Mouse (Mus musculus) hindbrain, embryonic 13.5 days (tissue): Measurements from ENCODE around the gene Acyp1. TPM values are rescaled to one million over a fixed set of nuclear protein-coding genes. Genes with fewer than 3 reads are reported as not detected.

Experiments used
- ATAC-seq: fragments of 200-750 bp; cut with Nextera tagmentation; 2 replicates; pipeline ENCODE4 v1.8.0; 2017; ENCODE audit warnings: moderate TSS enrichment; ENCODE audit not compliant: low FRiP score
- H3K27ac ChIP-seq: fragments of 300-500 bp; sonication (generic); 2 replicates; pipeline ENCODE4 v1.5.1; 2015; ENCODE audit warnings: inconsistent platforms, mild to moderate bottlenecking, moderate library complexity
- H3K27me3 ChIP-seq: fragments of 300-500 bp; sonication (generic); 2 replicates; pipeline ENCODE4 v1.6.1; 2015; ENCODE audit warnings: mild to moderate bottlenecking, inconsistent platforms
- H3K36me3 ChIP-seq: fragments of 300-500 bp; sonication (generic); 2 replicates; pipeline ENCODE4 v1.6.1; 2015; ENCODE audit warnings: mild to moderate bottlenecking, inconsistent platforms
- H3K4me1 ChIP-seq: fragments of 300-500 bp; sonication (generic); replicated peaks from 2 replicates; pipeline ENCODE4 v1.6.1; 2015; ENCODE audit warnings: inconsistent platforms
- H3K4me2 ChIP-seq: fragments of 300-500 bp; sonication (generic); 2 replicates; pipeline ENCODE4 v1.6.1; 2015; ENCODE audit warnings: inconsistent platforms, mild to moderate bottlenecking, moderate library complexity
- H3K4me3 ChIP-seq: fragments of 300-500 bp; sonication (generic); 2 replicates; pipeline ENCODE4 v1.5.1; 2015; ENCODE audit warnings: mild to moderate bottlenecking, inconsistent platforms
- H3K9ac ChIP-seq: fragments of 300-500 bp; sonication (generic); 2 replicates; pipeline ENCODE4 v1.6.1; 2015; ENCODE audit warnings: mild to moderate bottlenecking, inconsistent platforms
- H3K9me3 ChIP-seq: fragments of 300-500 bp; sonication (generic); 2 replicates; pipeline ENCODE4 v1.6.1; 2016; ENCODE audit warnings: inconsistent platforms
- WGBS: fragments of 180-500 bp; shearing (Covaris S2); methylation state at CpG from one replicate; pipeline ENCODE4 v1.1.7; 2015; 5-methylcytosine and 5-hydroxymethylcytosine counted together
- polyA plus RNA-seq: library from polyadenylated mRNA; unstranded; fragments of >200 nt; fragmentation: Nextera tagmentation; extraction: Ambion mirVana; gene quantifications from 2 replicates; pipeline ENCODE4 v1.2.1, GENCODE M21; 2015

Acyp1 gene
- polyA plus RNA-seq, 1 experiment from 2014 or later = 72.4 TPM

DNA sequence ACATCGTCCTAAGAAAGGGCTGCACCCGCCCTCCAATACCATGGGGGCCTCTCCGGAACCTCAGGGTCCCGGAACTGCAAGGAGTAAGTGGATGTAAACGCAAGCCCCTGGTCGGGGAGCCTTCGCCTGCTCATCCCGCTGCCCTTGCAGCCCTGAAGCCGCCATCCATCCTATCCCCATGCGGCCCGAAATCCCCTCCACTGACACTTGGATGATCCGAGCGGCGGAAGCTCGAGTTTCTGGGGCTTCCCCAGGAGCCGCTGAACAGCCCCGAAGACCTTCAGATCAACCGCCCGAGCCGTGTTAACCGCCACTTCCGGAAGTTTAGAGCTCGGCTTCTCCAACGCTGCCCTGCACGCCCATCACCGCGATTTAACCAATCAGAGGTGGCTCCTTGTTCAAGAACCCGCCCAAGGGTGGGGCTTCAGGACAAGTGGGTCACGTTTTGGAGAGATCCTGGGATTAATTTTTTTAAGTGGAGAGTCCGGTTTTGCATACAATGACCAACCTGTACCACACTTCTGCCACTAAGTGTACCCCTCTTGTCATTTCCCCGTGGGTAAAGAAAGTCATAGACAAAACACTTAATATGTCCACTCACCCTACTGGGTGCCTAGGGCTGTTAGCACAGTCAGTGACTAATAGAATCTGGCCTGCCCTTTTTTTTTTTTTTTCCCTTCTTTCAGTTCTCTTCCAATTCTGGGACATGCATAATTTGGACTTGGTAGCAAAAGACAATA lies 8.0 kb downstream of the Acyp1 start:
- peaks cover 6% of the 10 kb centered on the region for H3K4me1 ChIP-seq
- WGBS = under 1% methylated on average over 31 of the region's 31 CpGs
- peaks cover 8% of the 10 kb centered on the region for H3K36me3 ChIP-seq
- ATAC-seq = peak; percentile 98
- H3K27me3 ChIP-seq = no peaks in the 10 kb centered on the region
- H3K9me3 ChIP-seq = no peaks in the 10 kb centered on the region
- peak overlapping the region; percentile 72 for H3K4me3 ChIP-seq
- H3K9ac ChIP-seq = peak overlapping the region; percentile 90
- peak overlapping the region; percentile 86 for H3K27ac ChIP-seq
- peak overlapping the region; percentile 78 for H3K4me2 ChIP-seq

DNA sequence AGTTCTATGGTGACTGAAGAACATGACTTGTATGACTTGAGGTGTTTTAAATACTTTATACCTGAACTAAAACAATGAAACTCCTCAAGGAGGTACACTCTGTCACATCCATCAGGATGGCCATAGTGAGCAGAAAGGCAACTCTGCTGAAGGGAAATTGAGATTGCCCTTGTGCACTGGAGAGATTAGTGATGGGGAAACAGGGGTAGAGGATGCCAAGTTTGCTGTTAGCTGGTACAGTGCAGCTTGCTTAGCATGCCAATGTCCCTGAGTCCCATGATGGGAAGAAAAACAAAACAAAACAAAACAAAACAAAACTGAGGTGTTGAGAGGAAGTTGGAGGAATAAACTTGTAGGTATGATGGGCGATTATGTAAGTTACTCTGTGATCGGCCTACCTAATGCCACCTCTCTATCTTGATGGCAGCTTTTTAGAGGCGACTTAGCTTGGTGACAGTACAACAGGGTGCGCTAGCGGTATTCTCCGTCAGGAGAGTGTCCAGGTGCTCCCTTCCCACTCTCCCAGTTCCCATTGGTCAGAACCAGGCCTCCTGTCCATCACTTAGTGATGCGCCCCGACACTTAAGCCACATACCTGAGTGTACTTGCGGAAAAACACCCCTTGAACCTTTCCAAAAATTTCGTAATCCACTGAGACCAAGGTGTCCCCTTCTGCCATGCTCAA lies 8.7 kb downstream of the Acyp1 start:
- peak; percentile 27; the same call in 1 of the 2 replicates for ATAC-seq
- Histone ChIP-seq H3K4me3 (peak overlapping the region; percentile 72), H3K27ac (peak overlapping the region; percentile 86), H3K4me1 (peaks cover 6% of the 10 kb centered on the region), H3K9me3 (no peaks in the 10 kb centered on the region), H3K27me3 (no peaks in the 10 kb centered on the region), H3K9ac (peak overlapping the region; percentile 90), H3K4me2 (peak overlapping the region; percentile 78), H3K36me3 (peaks cover 15% of the 10 kb centered on the region)
- 4% methylated on average over 10 of the region's 10 CpGs for WGBS

DNA sequence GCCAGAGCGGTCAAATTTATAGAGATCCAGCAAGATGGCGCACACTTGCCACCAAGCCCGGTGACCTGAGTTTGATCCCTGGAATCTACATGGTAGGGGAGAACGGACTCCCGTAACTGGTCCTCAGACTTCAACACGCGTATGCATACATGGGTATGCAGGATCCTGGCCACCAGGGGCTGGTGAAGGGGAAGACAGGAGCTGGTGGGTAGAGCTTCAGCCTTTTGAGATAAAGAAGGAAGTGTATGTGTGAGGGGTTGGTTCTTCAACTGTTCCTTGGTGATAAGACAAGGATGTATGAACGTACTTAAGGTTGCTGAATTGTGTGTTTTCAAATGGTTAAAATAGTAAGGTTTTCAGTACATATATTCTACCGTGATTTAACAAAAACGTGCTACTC lies 9.3 kb downstream of the Acyp1 start:
- H3K4me1 ChIP-seq = peaks cover 6% of the 10 kb centered on the region
- ATAC-seq = no peak

DNA sequence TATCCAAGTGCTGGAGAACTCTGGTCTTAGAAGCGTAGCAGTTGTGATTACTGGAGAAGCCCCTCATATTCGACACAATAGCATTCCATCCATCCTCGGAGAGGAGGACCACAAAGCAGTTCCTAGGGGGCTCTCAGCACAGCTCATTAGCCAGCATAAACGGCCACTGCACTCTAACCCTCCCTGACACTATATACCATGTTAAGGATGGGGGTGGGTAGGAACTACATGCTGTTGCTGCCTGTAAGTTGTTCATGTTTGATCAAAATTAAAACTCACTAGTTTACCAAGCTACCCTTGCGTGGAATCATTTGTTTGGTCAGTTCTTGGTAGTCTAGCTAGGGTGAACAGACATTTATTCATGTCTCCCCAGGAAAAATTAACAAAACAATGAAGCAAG lies 12.0 kb downstream of the Acyp1 start:
- H3K9me3 ChIP-seq = no peaks in the 10 kb centered on the region
- H3K4me1 ChIP-seq = peaks cover 6% of the 10 kb centered on the region
- H3K27me3 ChIP-seq = no peaks in the 10 kb centered on the region
- no peak overlapping the region for H3K27ac ChIP-seq
- WGBS = 69% methylated on average over 5 of the region's 5 CpGs
- H3K9ac ChIP-seq = no peak overlapping the region
- H3K4me3 ChIP-seq = no peak overlapping the region
- ATAC-seq = no peak
- H3K4me2 ChIP-seq = no peak overlapping the region
- H3K36me3 ChIP-seq = peaks cover 16% of the 10 kb centered on the region

More for the DNA sequence above, 9.3 kb downstream of the Acyp1 start:
- H3K9me3 ChIP-seq = no peaks in the 10 kb centered on the region
- H3K9ac ChIP-seq = no peak overlapping the region
- 97% methylated on average over 10 of the region's 10 CpGs for WGBS
- H3K27ac ChIP-seq = no peak overlapping the region
- H3K27me3 ChIP-seq = no peaks in the 10 kb centered on the region
- peaks cover 16% of the 10 kb centered on the region for H3K36me3 ChIP-seq
- no peak overlapping the region for H3K4me3 ChIP-seq
- H3K4me2 ChIP-seq = no peak overlapping the region

DNA sequence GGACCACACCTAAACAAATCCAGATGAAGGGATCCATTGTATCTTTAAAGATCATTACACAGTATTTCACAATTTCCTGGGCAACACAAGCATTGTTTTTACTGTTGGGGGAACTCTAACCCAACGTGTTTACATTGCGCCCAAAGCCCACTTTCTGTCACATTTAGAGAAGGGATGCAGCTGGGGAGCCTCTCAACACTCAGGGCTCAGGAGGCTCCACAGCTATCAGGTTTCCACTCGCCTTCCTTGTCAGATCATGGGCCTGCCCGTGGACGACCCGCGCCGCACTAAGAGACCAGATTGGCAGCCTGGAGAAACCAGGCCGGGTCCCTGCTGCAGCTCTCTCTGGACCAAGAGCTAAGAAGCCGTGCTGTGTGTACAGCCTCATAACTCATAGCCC lies 14.7 kb downstream of the Acyp1 start:
- Histone ChIP-seq H3K4me2 (no peak overlapping the region), H3K4me3 (no peak overlapping the region), H3K27me3 (no peaks in the 10 kb centered on the region), H3K4me1 (peaks cover 2% of the 10 kb centered on the region; the same call in 1 of the 2 replicates), H3K36me3 (peaks cover 18% of the 10 kb centered on the region), H3K9me3 (no peaks in the 10 kb centered on the region), H3K27ac (no peak overlapping the region), H3K9ac (no peak overlapping the region)
- 86% methylated on average over 10 of the region's 10 CpGs for WGBS
- ATAC-seq = no peak

DNA sequence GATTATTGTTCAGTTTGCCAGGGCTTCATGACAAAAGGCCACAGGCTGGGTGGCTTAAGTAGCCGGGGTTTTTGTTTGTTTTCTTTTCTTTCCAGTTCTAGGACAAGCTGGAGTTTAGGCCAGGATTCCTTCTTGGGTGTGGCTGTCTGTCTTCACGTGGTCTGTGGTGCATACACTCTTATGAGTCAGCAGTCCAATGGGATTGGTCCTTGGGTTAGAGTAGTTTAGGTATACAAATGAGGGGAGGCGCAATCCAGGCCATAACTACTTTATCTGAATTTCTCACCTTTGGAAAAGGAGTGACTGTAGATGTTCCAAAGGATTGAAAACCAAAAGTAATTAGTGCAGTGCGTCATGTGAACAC lies 16.4 kb downstream of the Acyp1 start:
- Histone ChIP-seq H3K9ac (no peak overlapping the region), H3K36me3 (peaks cover 22% of the 10 kb centered on the region), H3K9me3 (no peaks in the 10 kb centered on the region), H3K4me3 (no peak overlapping the region), H3K4me1 (peaks cover 2% of the 10 kb centered on the region; the same call in 1 of the 2 replicates), H3K27ac (no peak overlapping the region), H3K27me3 (no peaks in the 10 kb centered on the region), H3K4me2 (no peak overlapping the region)
- no peak for ATAC-seq
- WGBS = 79% methylated on average over 4 of the region's 4 CpGs

DNA sequence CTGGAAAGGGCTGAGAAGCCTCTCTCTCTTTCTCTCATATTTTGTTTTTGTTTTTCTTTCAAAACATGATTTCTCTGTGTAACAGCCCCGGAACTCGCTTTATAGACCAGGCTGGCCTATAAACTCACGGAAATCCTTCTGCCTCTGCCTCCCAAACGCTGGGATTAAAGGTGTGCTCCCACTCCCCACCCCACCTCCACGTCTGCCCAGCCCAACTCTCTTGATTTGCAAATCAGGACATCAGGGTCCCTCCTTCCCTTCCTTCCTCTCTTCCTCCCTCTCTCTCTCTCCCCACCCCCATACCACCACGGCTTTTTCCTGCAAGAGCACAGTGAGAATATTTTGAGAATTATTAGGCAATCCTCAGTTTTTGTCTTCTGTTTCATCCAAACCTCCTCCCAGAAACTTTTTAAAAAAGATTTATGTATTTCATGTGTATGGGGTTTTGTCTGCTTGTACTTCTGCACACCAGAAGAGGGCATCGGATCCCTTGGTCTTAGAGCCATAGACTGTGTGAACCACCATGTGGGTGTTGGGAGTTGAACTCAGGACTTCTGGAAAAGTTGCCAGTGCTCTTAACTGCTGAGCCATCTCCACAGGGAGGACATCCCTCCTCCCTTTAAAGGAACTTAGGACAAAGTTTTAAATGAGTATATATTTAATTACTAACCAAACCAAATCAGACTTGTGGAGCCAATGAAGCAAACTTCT lies 17.0 kb downstream of the Acyp1 start:
- Histone ChIP-seq H3K27ac (no peak overlapping the region), H3K4me3 (no peak overlapping the region), H3K9me3 (no peaks in the 10 kb centered on the region), H3K4me1 (peaks cover 2% of the 10 kb centered on the region; the same call in 1 of the 2 replicates), H3K36me3 (peaks cover 24% of the 10 kb centered on the region), H3K9ac (no peak overlapping the region), H3K27me3 (no peaks in the 10 kb centered on the region), H3K4me2 (peak overlapping the region; percentile 55; the same call in 1 of the 2 replicates)
- no peak for ATAC-seq
- 76% methylated on average over 7 of the region's 7 CpGs for WGBS

DNA sequence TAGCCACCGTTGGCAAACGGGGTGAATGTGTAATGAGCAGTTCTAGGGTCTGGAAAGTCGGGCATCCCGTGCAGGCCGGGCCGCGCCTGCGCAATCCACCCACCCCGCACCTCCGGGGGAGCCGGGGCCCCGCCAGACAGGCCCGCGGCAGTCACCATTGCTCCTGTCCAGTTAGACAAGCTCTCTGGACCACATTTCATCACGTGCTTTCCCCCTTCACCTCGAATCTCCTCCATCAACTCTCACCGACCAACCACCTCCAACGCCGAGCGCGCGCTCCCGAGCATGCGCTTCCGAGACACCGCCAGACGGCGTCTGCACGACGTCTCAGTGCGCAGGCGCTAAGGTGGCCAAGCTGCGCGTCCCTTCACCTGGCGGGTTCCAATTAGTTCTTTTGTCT lies 17.9 kb downstream of the Acyp1 start, which contains the start of gene Mlh3:
Mlh3 (minus strand) TSS at position 281 of the 400 bp plus-strand sequence.
- no peaks in the 10 kb centered on the region for H3K27me3 ChIP-seq
- under 1% methylated on average over 35 of the region's 35 CpGs for WGBS
- peak within 1 kb of the TSS; percentile 52 for H3K4me3 ChIP-seq
- peak within 1 kb of the TSS; percentile 55 for H3K4me2 ChIP-seq
- H3K9me3 ChIP-seq = no peaks in the 10 kb centered on the region
- H3K9ac ChIP-seq = peak within 1 kb of the TSS; percentile 77
- H3K4me1 ChIP-seq = peaks cover 2% of the 10 kb centered on the region; the same call in 1 of the 2 replicates
- ATAC-seq = peak; percentile 96
- H3K36me3 ChIP-seq = peaks cover 20% of the 10 kb centered on the region
- H3K27ac ChIP-seq = peak within 1 kb of the TSS; percentile 85

DNA sequence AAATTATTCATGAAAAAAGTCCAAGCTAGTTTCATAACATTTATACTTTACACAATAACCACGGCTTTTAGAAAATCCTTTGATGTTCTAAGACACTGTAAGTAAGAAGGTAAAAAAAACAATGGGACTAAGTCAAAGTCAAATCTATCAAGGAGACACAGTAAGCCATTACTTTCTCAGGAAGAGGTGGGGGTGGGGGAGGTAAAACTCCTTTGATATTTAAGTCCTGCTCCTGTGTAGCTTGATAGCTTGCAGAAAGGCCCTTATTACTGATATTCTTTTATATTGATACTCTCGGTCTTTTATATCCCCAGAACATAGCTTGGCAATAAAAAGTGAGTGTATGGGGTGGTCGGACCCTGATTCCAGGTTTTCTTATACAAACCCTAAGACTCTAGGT lies 18.4 kb downstream of the Acyp1 start:
- Histone ChIP-seq H3K36me3 (peaks cover 16% of the 10 kb centered on the region), H3K4me2 (peak overlapping the region; percentile 55), H3K4me3 (peak overlapping the region; percentile 52), H3K9me3 (no peaks in the 10 kb centered on the region), H3K27me3 (no peaks in the 10 kb centered on the region), H3K9ac (peak overlapping the region; percentile 77), H3K27ac (peak overlapping the region; percentile 85), H3K4me1 (peaks cover 2% of the 10 kb centered on the region; the same call in 1 of the 2 replicates)
- WGBS = 64% methylated on average over 3 of the region's 3 CpGs
- 0 out of 2 replicates have a peak, but pooled peaks have one; percentile 6 for ATAC-seq

DNA sequence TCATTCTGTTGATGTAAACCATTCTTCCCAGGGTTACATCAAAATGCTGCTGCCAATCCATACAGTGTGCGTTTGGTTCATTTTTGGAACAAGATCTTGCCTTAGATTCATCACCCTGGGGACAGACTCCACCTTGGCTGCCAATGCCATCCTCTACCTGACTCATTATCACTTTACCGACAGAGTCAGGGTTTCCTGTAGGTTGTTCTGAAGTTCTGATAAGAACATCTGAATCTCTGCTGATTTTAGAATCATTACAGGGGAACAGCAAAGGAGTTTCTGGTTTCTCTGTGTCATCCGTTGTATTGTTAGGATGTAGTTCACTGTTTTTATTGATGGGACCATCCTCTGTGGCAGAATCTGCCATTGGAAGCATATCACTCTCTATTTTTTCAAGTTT lies 22.0 kb downstream of the Acyp1 start:
- 89% methylated on average over 3 of the region's 3 CpGs for WGBS

DNA sequence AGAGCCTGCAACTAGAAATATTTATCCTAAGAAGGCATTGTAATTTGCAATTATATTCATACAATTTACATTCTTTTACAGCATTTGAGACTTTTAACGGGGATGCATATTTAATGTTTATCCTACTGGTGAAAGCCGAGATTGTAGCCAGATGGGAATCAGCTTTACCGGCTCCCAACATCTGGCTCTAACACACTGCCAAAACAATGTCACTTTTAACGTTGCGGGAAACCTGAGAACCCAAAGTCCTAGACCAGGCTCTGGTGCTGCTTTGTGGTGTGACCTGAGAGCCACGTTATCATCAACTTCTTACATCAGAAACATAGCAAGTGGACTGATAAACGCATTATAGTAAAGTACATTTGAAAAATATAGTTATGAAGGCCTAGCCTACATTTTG lies 23.3 kb downstream of the Acyp1 start:
- H3K27ac ChIP-seq = no peak overlapping the region
- H3K27me3 ChIP-seq = no peaks in the 10 kb centered on the region
- WGBS = 70% methylated on average over 7 of the region's 7 CpGs
- peaks cover 20% of the 10 kb centered on the region for H3K36me3 ChIP-seq
- no peak overlapping the region for H3K4me3 ChIP-seq
- no peaks in the 10 kb centered on the region for H3K9me3 ChIP-seq
- H3K4me1 ChIP-seq = peaks cover 10% of the 10 kb centered on the region; the same call in 1 of the 2 replicates
- no peak overlapping the region for H3K9ac ChIP-seq
- ATAC-seq = no peak
- no peak overlapping the region for H3K4me2 ChIP-seq

More for the DNA sequence above, 22.0 kb downstream of the Acyp1 start:
- Histone ChIP-seq H3K9ac (no peak overlapping the region), H3K27me3 (no peaks in the 10 kb centered on the region), H3K9me3 (no peaks in the 10 kb centered on the region), H3K36me3 (peaks cover 12% of the 10 kb centered on the region), H3K4me3 (no peak overlapping the region), H3K27ac (no peak overlapping the region), H3K4me1 (peaks cover 11% of the 10 kb centered on the region; the same call in 1 of the 2 replicates), H3K4me2 (no peak overlapping the region)
- no peak for ATAC-seq

DNA sequence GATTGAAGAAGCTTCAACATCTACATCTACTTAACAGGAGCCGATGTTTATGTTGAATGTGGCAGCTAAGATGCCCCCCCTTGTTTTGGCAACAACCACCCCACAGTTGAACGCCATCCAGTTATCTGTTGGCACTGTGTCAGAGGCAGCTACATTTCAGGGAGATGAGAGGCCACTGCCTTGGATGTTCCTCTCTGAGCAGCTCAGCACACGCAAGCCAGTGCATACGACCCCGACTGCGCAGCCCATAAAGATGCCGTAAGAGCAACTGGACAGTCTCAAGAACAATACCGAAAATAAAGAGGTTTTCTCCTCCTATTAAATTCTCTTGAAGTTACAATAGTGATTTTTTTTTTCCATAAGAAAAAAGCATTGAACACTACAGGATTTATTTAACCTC lies 23.7 kb downstream of the Acyp1 start:
- no peak for ATAC-seq
- WGBS = 76% methylated on average over 8 of the region's 8 CpGs

More for the DNA sequence above, 23.7 kb downstream of the Acyp1 start:
- no peak overlapping the region for H3K4me3 ChIP-seq
- H3K9ac ChIP-seq = no peak overlapping the region
- no peak overlapping the region for H3K4me2 ChIP-seq
- peaks cover 8% of the 10 kb centered on the region; the same call in 1 of the 2 replicates for H3K4me1 ChIP-seq
- H3K27ac ChIP-seq = no peak overlapping the region
- H3K36me3 ChIP-seq = peaks cover 20% of the 10 kb centered on the region
- H3K9me3 ChIP-seq = no peaks in the 10 kb centered on the region
- no peaks in the 10 kb centered on the region for H3K27me3 ChIP-seq
